Mouse (Mus musculus) lung, postnatal 10 days (tissue): ENCODE measurements around the gene Ptk6.
A peak's percentile ranks its signal among the peaks of the same experiment; 100 is the strongest.
"Not testable (repeated sequence)": the region's sequence is repeated elsewhere in the genome, so short reads cannot be mapped to it uniquely, and the experiment has no call there.

Source experiments
- DNase-seq: peaks from one replicate; pipeline ENCODE4 v3.0.0; 2021

The Ptk6 gene

GRCm38 (mm10) chr2:181218881-181219485, 16.4 kb upstream of the Ptk6 start:
- peak; percentile 25 for DNase-seq

DNA sequence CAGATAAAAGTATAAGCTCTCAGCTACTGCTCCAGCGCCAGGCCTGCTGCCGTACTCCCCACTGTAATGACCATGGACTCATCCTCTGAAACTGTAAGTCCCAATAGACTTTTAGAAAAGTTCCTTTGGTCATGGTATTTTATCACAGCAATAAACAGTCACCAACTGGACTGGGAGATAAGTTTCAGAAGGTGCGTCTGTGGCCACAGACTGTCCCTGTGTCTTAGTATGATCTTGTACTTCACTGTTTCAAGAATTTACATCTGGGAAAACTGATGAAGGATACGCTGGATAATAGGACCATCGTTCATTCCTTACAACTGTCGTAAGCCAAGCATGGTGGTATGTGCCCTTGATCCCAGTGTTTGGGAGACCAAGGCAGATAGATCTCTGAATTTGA, 13.4 kb upstream of the Ptk6 start:
- no peak for DNase-seq

DNA sequence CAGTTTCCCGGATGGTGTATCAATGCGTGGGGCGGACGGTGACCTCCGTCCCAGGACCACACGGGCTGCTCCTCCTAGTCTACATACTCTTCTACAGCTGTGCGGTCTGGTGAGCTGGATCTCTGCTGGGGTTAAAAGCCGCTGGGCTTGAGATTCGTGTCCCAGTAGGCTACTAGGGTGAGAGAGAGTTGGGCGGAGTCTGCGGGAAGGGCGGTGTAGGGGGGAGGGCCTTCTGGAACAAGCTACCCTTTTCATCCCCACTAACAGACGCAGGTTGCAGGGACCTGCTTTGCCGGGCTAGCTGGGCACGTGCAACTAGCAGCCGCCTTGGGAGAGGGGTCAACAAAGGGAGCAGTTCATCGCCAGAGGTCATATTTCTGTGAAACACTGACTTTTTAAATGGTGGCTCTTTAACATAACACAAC, 10.4 kb upstream of the Ptk6 start, which contains the start of gene Srms:
Srms (minus strand) TSS at position 165 of the 425 bp plus-strand sequence.
- DNase-seq, result peak; percentile 79

DNA sequence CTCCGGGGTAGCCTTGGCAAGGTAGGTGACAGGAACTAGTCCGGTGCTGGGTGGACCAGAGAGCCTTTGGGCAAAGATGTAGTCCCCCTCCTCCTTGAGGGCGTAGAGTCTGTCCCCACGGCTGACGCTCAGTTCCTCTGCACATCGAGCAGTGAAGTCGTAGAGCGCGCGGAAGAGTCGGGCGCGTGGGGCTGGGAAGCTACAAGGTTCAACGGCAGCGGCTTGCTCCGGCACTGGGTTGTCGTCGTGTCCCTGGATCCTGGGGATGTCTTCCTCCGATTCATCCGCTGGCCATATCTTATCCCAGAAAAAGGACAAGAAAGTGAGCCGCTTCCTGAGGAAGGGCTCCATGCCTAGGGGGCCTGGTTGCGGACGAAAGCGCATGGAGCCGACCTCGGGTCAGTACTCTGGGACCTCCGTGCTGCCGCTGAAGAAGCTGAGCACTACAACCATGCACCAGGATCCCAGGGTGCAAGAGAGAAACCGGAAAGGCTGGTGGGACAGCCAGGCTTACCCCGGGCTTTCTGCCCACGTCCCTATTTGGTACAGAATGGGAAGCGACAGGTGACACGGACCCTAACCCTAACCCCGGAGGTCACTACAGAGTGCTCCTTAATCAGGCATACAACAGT, 9.9 kb upstream of the Ptk6 start:
- DNase-seq, result peak; percentile 19

DNA sequence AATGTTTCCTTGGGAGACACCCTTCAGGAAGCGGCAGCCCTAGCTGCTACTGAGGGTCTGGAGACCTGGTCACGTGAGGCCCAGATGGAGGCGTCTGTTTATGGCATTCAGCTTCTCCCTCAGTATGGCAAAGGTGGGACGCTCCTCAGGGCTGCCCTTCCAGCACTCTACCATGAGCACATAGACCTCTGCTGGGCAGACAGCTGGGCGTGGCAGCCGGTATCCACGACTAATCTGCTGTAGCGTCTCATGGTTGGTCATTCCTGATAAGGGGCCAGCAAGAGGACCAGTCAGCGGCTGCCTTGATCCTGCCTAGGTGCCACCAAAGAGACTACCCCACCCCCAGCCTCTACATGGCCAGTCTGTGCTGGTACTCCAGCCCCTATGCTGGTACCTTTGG, 3.5 kb upstream of the Ptk6 start:
- DNase-seq, result no peak

DNA sequence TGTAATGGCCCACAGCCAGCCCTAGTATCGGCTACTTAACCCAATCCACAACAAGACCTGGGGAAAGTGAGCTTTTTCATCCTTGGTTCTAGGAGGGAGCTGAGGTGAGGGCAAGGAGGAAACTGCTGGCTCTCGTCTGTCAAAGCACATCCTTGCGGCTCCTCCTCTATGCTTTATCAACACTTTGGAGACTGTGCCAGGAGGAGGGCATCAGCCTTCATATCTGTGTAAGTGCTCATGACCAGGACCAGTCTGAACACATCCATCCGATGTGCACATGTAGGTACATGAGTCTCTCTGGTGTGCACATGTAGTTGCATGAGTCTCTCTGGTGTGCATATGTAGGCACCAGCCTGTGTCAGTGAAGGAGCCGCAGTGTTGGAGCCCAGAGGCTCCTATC, 3.1 kb upstream of the Ptk6 start:
- DNase-seq, result no peak

DNA sequence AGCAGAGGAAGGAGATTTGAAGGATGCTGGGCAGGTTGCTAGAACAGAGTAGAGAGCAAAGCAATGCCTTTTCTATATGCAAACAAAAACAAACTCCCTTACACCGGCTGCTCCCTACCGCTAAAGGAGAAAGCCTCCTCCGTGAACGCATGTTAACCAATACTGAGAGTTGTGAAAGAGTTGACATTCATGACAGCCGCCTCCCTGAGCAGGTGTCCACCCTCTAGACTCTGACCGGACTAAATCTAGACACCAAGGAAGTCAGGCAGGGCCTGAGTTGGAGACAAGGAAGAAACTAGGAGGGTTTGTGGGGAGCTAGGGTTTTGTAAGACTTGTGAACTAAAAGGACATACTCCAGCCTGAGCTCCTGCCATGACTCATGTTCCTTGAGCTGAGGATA, 297 bp upstream of the Ptk6 start:
- no peak for DNase-seq

GRCm38 (mm10) chr2:181201606-181202005, 983 bp downstream of the Ptk6 start:
- peak; percentile 40 for DNase-seq

DNA sequence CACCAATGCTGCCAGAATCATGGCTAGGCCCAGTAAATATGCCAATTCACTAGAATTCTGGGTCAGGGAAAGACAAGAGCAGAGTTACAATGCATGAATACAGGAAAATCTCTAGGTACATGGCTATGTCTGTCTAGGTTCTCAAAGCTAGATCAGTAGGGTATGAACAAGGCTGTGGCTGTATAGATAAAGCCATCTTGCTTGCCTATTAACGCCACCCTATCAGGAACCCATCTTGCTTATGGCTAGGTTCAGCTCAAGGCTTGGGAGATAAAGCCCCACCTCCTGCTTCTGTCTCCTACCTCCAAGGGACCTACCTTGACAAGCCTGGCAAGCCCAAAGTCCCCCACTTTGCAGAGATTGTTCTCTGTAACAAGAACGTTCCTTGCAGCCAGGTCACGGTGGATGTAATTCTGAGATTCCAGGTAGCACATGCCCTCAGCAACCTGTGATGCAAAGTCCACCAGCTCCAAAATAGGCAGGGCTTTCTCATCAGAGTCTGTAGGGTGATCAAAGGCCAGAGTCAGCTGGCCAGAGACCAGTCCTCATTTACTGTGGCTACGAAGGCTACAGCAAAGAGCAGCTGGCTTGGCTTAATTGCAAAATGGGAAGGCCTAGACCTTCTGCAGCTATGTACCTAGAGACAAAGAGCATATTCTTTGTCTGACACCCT, 5.8 kb downstream of the Ptk6 start:
- DNase-seq, result no peak

- DNase-seq, result no peak
Observed at GRCm38 (mm10) chr2:181193044-181193443, 9.5 kb downstream of the Ptk6 start.

DNA sequence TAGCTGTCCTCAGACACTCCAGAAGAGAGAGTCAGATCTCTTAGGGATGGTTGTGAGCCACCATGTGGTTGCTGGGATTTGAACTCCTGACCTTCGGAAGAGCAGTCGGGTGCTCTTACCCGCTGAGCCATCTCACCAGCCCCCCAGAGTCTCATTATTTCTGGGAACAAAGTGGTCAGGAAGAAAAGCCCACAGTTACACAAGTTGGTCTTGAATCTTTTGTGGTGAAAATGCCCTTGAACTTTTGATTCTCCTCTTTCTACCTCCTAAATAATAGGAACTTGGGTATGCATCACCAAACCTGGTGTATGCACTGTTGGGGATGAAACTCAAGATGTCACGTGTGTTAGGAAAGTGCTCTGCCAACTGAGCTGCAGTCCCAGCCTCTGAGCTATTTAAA, 10.7 kb downstream of the Ptk6 start:
- no peak for DNase-seq

DNA sequence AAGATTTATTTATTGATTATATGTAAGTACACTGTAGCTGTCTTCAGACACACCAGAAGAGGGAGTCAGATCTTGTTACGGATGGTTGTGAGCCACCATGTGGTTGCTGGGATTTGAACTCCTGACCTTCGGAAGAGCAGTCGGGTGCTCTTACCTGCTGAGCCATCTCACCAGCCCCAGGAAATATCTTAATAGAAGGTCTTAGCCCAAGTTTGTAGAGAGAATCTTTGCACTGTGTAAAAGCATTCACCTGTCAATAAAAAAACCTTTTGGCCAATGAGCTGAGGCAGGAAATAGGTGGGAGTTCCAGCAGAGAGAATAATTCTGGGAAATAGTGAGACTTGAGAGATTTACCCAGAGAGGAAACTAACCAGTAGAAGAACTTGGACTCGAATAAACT, 11.2 kb downstream of the Ptk6 start:
- DNase-seq, result not testable (repeated sequence)

DNA sequence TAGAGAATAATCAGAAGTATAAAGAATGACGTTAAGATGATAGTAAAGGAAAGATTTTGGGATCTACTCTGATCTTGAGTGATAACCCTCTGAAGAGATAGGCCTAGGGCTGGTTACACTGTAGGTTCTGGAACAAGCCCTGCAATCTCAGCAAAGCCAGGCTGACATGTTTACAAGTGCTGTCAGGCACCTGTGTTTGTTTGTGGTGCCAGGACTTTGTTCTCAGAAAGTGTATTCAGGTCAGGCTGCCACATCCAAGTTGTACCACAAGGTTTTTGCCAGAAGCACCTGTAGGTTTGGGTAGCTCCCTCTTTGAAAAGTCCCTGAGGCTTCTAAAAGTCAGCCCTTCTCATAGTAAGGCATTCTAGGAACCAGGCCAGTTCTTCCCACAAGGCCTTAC, 13.3 kb downstream of the Ptk6 start:
- no peak for DNase-seq

- DNase-seq, result peak; percentile 41
Observed at GRCm38 (mm10) chr2:181188681-181189080, 13.9 kb downstream of the Ptk6 start.

- DNase-seq, result peak; percentile 98
Observed at GRCm38 (mm10) chr2:181187121-181188000, 15.2 kb downstream of the Ptk6 start, which contains the start of gene Ppdpf. Gene Ppdpf, plus strand, starts transcription at chr2:181187247.

GRCm38 (mm10) chr2:181186635-181187034, 16.0 kb downstream of the Ptk6 start:
- DNase-seq, result peak; percentile 92

DNA sequence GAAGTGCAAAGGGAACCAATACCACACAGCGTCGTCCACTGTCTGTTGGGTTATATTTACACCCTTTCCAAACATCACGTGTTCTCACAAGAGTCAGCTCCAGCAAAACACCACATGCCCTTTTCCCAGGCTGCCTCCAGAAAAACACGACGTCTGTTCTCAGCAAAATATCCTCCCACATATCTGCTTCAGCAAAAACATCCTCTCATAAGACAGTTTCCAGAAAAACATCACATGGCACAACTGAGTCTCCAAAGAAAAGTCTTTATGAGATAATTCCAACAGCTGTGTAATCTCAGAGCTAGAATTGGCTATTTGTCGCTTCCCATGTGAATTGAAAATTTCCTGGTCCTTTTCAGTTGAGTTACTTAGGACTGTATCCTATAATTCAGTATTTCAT, 21.7 kb downstream of the Ptk6 start:
- DNase-seq, result no peak

GRCm38 (mm10) chr2:181178471-181178870, 24.1 kb downstream of the Ptk6 start:
- DNase-seq, result no peak

DNA sequence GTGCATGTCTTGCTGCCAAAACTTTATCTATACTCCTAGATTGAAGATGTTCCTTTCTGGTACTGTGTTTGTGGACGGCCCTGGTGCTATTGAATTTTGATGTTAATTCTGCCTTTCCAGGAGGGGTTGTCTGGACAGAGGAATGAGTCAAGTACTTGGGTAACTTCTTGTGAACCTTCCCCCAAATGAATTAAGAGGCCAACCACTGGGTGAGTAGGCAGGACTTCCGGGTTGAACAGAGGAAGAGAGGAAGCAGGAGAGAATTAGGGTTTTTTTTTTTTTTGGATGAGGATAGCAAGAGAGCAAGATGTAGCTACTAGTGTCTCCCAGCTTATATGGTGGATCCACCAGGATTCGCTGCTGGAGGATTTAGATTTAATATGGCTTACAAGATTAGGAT, 24.6 kb downstream of the Ptk6 start:
- DNase-seq, result no peak

DNA sequence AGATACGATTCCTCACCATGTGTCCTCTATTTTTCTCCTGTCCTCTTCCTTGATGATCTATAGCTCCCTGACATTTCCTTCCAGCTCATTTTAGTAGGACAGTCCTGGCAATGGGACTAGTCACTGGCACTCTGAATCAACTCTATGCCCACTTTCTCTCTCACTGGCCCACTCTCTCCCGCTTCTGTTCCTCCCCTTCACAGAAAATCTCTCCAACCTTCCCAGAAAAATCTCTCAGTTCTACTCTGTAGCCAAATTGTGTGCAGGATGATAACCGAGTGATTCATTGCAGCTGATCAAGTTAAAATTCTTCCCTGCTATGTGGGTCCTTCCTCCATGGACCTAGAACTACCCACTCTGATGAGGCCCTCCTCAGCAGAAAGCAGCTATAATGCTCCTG, 27.9 kb downstream of the Ptk6 start:
- no peak for DNase-seq

- DNase-seq, result no peak
Observed at GRCm38 (mm10) chr2:181166469-181166868, 36.1 kb downstream of the Ptk6 start.

GRCm38 (mm10) chr2:181160821-181161220, 41.8 kb downstream of the Ptk6 start:
- no peak for DNase-seq

DNA sequence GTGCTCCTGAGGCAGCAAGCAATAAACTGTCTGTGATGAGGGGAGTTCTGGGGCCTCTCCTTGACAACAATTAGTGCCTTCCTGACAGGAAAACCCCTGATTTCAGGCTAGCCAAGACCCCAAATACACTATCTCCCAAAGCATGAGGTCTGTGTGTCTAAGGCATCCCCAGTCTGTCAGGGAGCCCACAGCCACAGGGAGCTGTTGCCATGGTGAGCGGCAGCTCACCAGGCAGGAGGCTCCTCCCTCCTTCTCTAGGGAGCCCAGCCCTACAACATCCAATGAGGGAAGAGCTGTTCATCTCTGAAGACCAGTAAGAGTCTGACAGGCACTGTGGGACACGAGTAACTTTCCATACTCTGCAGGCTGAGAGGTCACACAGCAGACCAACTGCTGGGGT, 42.8 kb downstream of the Ptk6 start:
- DNase-seq, result no peak
